Mouse (Mus musculus): Measurements from ENCODE around the gene Cel.

DNA sequence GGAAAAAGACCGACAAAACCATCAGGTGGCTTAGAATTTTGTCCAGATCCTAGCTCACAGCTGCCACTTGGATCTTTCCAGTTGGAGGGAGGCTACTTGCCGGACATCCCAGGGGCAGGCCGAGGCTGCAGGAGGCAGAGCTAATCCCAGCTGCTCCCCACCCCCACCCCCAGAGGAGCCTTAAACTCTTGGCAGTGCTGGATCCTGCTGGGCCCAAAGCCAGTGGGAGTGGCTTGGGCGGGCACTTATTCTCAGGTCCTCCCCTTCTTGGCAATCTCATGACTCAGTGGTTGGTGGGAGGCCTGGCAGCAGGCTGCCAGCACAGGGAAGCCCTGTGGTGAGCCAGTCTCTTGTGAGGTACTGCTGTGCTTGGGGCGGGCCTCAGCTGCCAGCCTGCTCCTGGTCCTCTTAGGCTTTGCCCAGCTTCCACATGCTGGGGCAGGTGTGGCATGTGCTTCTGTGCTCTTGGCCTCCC is 39.5 kb downstream of the Cel start:
- TF ChIP-seq GATA1 (IDR thresholded peaks at IDR 0.05; ENCODE audit: borderline replicate concordance, low read length) (no peak), FLI1 (IDR thresholded peaks at IDR 0.05; ENCODE audit: low read length) (no peak)

Data from megakaryocyte, embryonic 14.5 days (primary cell).